Mouse (Mus musculus) midbrain, embryonic 16.5 days (tissue): ENCODE measurements around the gene Nos1. TPM values are rescaled to one million over a fixed set of nuclear protein-coding genes. Genes with fewer than 3 reads are reported as not detected.

Experiments used
- ATAC-seq: fragments of 200-750 bp; cut with Nextera tagmentation; 2 replicates; pipeline ENCODE4 v1.8.0; 2017; ENCODE audit warnings: moderate TSS enrichment
- H3K27ac ChIP-seq: fragments of 300-500 bp; sonication (generic); 2 replicates; pipeline ENCODE4 v1.5.1; 2014; ENCODE audit warnings: mild to moderate bottlenecking, low read length, mixed read lengths
- H3K27me3 ChIP-seq: fragments of 300-500 bp; sonication (generic); 2 replicates; pipeline ENCODE4 v1.6.1; 2014; ENCODE audit warnings: low read depth, low read length, mixed read lengths; ENCODE audit not compliant: control insufficient read depth, insufficient read depth
- H3K36me3 ChIP-seq: fragments of 300-500 bp; sonication (generic); 2 replicates; pipeline ENCODE4 v1.6.1; 2014; ENCODE audit warnings: mild to moderate bottlenecking, low read length, moderate library complexity, mixed read lengths; ENCODE audit not compliant: control insufficient read depth, insufficient read depth
- H3K4me1 ChIP-seq: fragments of 300-500 bp; sonication (generic); 2 replicates; pipeline ENCODE4 v1.6.1; 2014; ENCODE audit warnings: mild to moderate bottlenecking, low read length, mixed read lengths; ENCODE audit not compliant: control insufficient read depth, insufficient read depth
- H3K4me2 ChIP-seq: fragments of 300-500 bp; sonication (generic); 2 replicates; pipeline ENCODE4 v1.6.1; 2014; ENCODE audit warnings: mild to moderate bottlenecking, low read length, mixed read lengths
- H3K4me3 ChIP-seq: fragments of 300-500 bp; sonication (generic); 2 replicates; pipeline ENCODE4 v1.5.1; 2014; ENCODE audit warnings: low read depth, mild to moderate bottlenecking, low read length, moderate library complexity, mixed read lengths
- H3K9ac ChIP-seq: fragments of 300-500 bp; sonication (generic); 2 replicates; pipeline ENCODE4 v1.6.1; 2014; ENCODE audit warnings: low read depth, low read length, mixed read lengths
- H3K9me3 ChIP-seq: fragments of 300-500 bp; sonication (generic); replicated peaks from 2 replicates; pipeline ENCODE4 v1.6.1; 2014; ENCODE audit warnings: mild to moderate bottlenecking, low read length, mixed read lengths; ENCODE audit not compliant: control insufficient read depth, poor library complexity, severe bottlenecking
- WGBS: fragments of 180-500 bp; shearing (Covaris S2); extraction: QIAGEN DNeasy Blood & Tissue Kit; methylation state at CpG from one replicate; pipeline ENCODE4 v1.1.7; 2014; 5-methylcytosine and 5-hydroxymethylcytosine counted together
- polyA plus RNA-seq: library from polyadenylated mRNA; unstranded; fragments of >200 nt; fragmentation: Nextera tagmentation; extraction: Ambion mirVana; gene quantifications from 2 replicates; pipeline ENCODE4 v1.2.1, GENCODE M21; 2015

Gene Nos1
- polyA plus RNA-seq, 1 experiment from 2014 or later, result 3.0 TPM

- Histone ChIP-seq H3K9me3 (no peaks in the 10 kb centered on the region), H3K9ac (no peak overlapping the region), H3K4me2 (no peak overlapping the region), H3K36me3 (no peaks in the 10 kb centered on the region), H3K4me3 (no peak overlapping the region), H3K27ac (no peak overlapping the region), H3K4me1 (peaks cover 29% of the 10 kb centered on the region), H3K27me3 (peaks cover 17% of the 10 kb centered on the region)
- 16% methylated on average over 1 of the region's 1 CpGs for WGBS
- ATAC-seq, result no peak
Observed at GRCm38 (mm10) chr5:117844611-117845010, 63.8 kb downstream of the Nos1 start.

- H3K27ac ChIP-seq, result no peak overlapping the region
- 0 out of 2 replicates have a peak, but pooled peaks cover 2% of the 10 kb centered on the region for H3K27me3 ChIP-seq
- H3K4me3 ChIP-seq, result no peak overlapping the region
- WGBS, result 78% methylated on average over 12 of the region's 12 CpGs
- no peaks in the 10 kb centered on the region for H3K36me3 ChIP-seq
- no peak overlapping the region for H3K9ac ChIP-seq
- no peak overlapping the region for H3K4me2 ChIP-seq
- no peaks in the 10 kb centered on the region for H3K9me3 ChIP-seq
- H3K4me1 ChIP-seq, result no peaks in the 10 kb centered on the region
- no peak for ATAC-seq
Observed at GRCm38 (mm10) chr5:117850474-117850873, 69.6 kb downstream of the Nos1 start.

GRCm38 (mm10) chr5:117853741-117854140 lies 72.9 kb downstream of the Nos1 start:
- H3K27me3 ChIP-seq, result 0 out of 2 replicates have a peak, but pooled peaks cover 2% of the 10 kb centered on the region
- no peak overlapping the region for H3K4me3 ChIP-seq
- H3K9ac ChIP-seq, result no peak overlapping the region
- H3K27ac ChIP-seq, result no peak overlapping the region
- H3K4me2 ChIP-seq, result no peak overlapping the region
- H3K36me3 ChIP-seq, result no peaks in the 10 kb centered on the region
- no peaks in the 10 kb centered on the region for H3K9me3 ChIP-seq
- H3K4me1 ChIP-seq, result no peaks in the 10 kb centered on the region
- no peak for ATAC-seq
- WGBS, result 84% methylated on average over 10 of the region's 10 CpGs

GRCm38 (mm10) chr5:117864588-117865300 lies 83.9 kb downstream of the Nos1 start:
- no peaks in the 10 kb centered on the region for H3K9me3 ChIP-seq
- no peaks in the 10 kb centered on the region for H3K27me3 ChIP-seq
- peaks cover 3% of the 10 kb centered on the region; the same call in 1 of the 2 replicates for H3K4me1 ChIP-seq
- no peaks in the 10 kb centered on the region for H3K36me3 ChIP-seq
- H3K4me2 ChIP-seq, result no peak overlapping the region
- WGBS, result 6% methylated on average over 13 of the region's 13 CpGs
- H3K4me3 ChIP-seq, result no peak overlapping the region
- no peak overlapping the region for H3K9ac ChIP-seq
- H3K27ac ChIP-seq, result no peak overlapping the region
- no peak for ATAC-seq

GRCm38 (mm10) chr5:117865876-117866275 lies 85.0 kb downstream of the Nos1 start:
- Histone ChIP-seq H3K9me3 (no peaks in the 10 kb centered on the region), H3K4me2 (no peak overlapping the region), H3K27ac (no peak overlapping the region), H3K27me3 (no peaks in the 10 kb centered on the region), H3K9ac (no peak overlapping the region), H3K36me3 (no peaks in the 10 kb centered on the region), H3K4me1 (peaks cover 3% of the 10 kb centered on the region; the same call in 1 of the 2 replicates), H3K4me3 (no peak overlapping the region)
- 72% methylated on average over 16 of the region's 16 CpGs for WGBS
- ATAC-seq, result no peak

- ATAC-seq, result no peak
- Histone ChIP-seq H3K4me2 (no peak overlapping the region), H3K27ac (no peak overlapping the region), H3K9me3 (no peaks in the 10 kb centered on the region), H3K4me1 (no peaks in the 10 kb centered on the region), H3K36me3 (no peaks in the 10 kb centered on the region), H3K27me3 (no peaks in the 10 kb centered on the region), H3K9ac (no peak overlapping the region), H3K4me3 (no peak overlapping the region)
- 75% methylated on average over 1 of the region's 1 CpGs for WGBS
Observed at GRCm38 (mm10) chr5:117871614-117872013, 90.8 kb downstream of the Nos1 start.

- Histone ChIP-seq H3K4me1 (no peaks in the 10 kb centered on the region), H3K9me3 (no peaks in the 10 kb centered on the region), H3K4me3 (no peak overlapping the region), H3K4me2 (no peak overlapping the region), H3K9ac (no peak overlapping the region), H3K27me3 (no peaks in the 10 kb centered on the region), H3K36me3 (no peaks in the 10 kb centered on the region), H3K27ac (no peak overlapping the region)
- WGBS, result 81% methylated on average over 8 of the region's 8 CpGs
- no peak for ATAC-seq
Observed at GRCm38 (mm10) chr5:117873807-117874206, 93.0 kb downstream of the Nos1 start.

GRCm38 (mm10) chr5:117874236-117874635 lies 93.4 kb downstream of the Nos1 start:
- no peak for ATAC-seq
- Histone ChIP-seq H3K4me3 (no peak overlapping the region), H3K27ac (no peak overlapping the region)

GRCm38 (mm10) chr5:117879136-117879535 lies 98.3 kb downstream of the Nos1 start:
- Histone ChIP-seq H3K4me3 (no peak overlapping the region), H3K27ac (no peak overlapping the region), H3K4me2 (no peak overlapping the region), H3K9me3 (no peaks in the 10 kb centered on the region), H3K9ac (no peak overlapping the region), H3K27me3 (no peaks in the 10 kb centered on the region), H3K4me1 (no peaks in the 10 kb centered on the region), H3K36me3 (no peaks in the 10 kb centered on the region)
- ATAC-seq, result no peak
- WGBS, result 49% methylated on average over 14 of the region's 14 CpGs

More at GRCm38 (mm10) chr5:117874236-117874635, 93.4 kb downstream of the Nos1 start:
- Histone ChIP-seq H3K9ac (no peak overlapping the region), H3K4me2 (no peak overlapping the region), H3K27me3 (no peaks in the 10 kb centered on the region), H3K9me3 (no peaks in the 10 kb centered on the region), H3K4me1 (no peaks in the 10 kb centered on the region), H3K36me3 (no peaks in the 10 kb centered on the region)
- 71% methylated on average over 7 of the region's 7 CpGs for WGBS
